Mouse (Mus musculus) heart, postnatal 0 days (tissue): Measurements from ENCODE around the gene Ufsp1.

Experiments used
- CTCF ChIP-seq: IDR thresholded peaks from 2 replicates; pipeline ENCODE4 v1.5.1; 2016; ENCODE audit warnings: antibody characterized with exemption, control low read depth, low read depth
- EP300 ChIP-seq: IDR thresholded peaks from 2 replicates; pipeline ENCODE4 v1.6.1; 2016; ENCODE audit warnings: antibody characterized with exemption, low read depth

GRCm38 (mm10) chr5:137293839-137294743 lies at the start of gene Ufsp1:
- TF ChIP-seq CTCF (no peak), EP300 (no peak)
